Mouse (Mus musculus) cerebellum, postnatal 10 days (tissue): ENCODE data around the gene Mapk8ip2.
"Not testable (repeated sequence)": the region's sequence is repeated elsewhere in the genome, so short reads cannot be mapped to it uniquely, and the experiment has no call there.

Experiments used
- DNase-seq, 2 experiments: peaks; one replicate each; pipeline ENCODE4 v3.0.0; 2021; ENCODE audit warnings: mixed read lengths in 2 of 2

Gene Mapk8ip2

GRCm38 (mm10) chr15:89453865-89454478 is at the start of gene Mapk8ip2:
Mapk8ip2 (plus strand) TSS chr15:89453913.
- DNase-seq, result peak; percentile 86 to 92

- no peak for DNase-seq
These were observed 48.7 kb upstream of the Mapk8ip2 start for GRCm38 (mm10) chr15:89404831-89405623.

- DNase-seq, result no peak
These were observed 47.0 kb upstream of the Mapk8ip2 start for GRCm38 (mm10) chr15:89406691-89407090.

- no peak for DNase-seq
These were observed 43.6 kb upstream of the Mapk8ip2 start, which contains the start of gene Syce3 for GRCm38 (mm10) chr15:89410118-89410517. Syce3 (minus strand) TSS chr15:89410503.

GRCm38 (mm10) chr15:89415282-89415681 is 38.4 kb upstream of the Mapk8ip2 start:
- no peak for DNase-seq

- no peak for DNase-seq
These were observed 31.8 kb upstream of the Mapk8ip2 start for GRCm38 (mm10) chr15:89421938-89422337.

- DNase-seq, result no peak
These were observed 29.1 kb upstream of the Mapk8ip2 start for GRCm38 (mm10) chr15:89424621-89425020.

- no peak for DNase-seq
These were observed 28.0 kb upstream of the Mapk8ip2 start, which contains the start of gene Cpt1b for GRCm38 (mm10) chr15:89425711-89426121. Cpt1b (minus strand) TSS chr15:89425863.

- no peak for DNase-seq
These were observed 27.0 kb upstream of the Mapk8ip2 start for GRCm38 (mm10) chr15:89426716-89427115.

- DNase-seq, result peak in 1 of 2 experiments; percentile 37
These were observed 25.4 kb upstream of the Mapk8ip2 start for GRCm38 (mm10) chr15:89428136-89428790.

- DNase-seq, result no peak
These were observed 24.8 kb upstream of the Mapk8ip2 start for GRCm38 (mm10) chr15:89428821-89429351.

- DNase-seq, result peak; percentile 95 to 96
These were observed 24.1 kb upstream of the Mapk8ip2 start, which contains the start of the genes C730034F03Rik, Gm44502 and Chkb for GRCm38 (mm10) chr15:89429352-89430221. C730034F03Rik (plus strand) TSS chr15:89429589. Gm44502 (minus strand) TSS chr15:89429696. Chkb (minus strand) TSS chr15:89429908.

- DNase-seq, result peak; percentile 49 to 61
These were observed 23.4 kb upstream of the Mapk8ip2 start for GRCm38 (mm10) chr15:89430341-89430740.

GRCm38 (mm10) chr15:89430771-89431170 is 22.9 kb upstream of the Mapk8ip2 start:
- DNase-seq, result not testable (repeated sequence)

GRCm38 (mm10) chr15:89431271-89431670 is 22.4 kb upstream of the Mapk8ip2 start:
- no peak for DNase-seq

GRCm38 (mm10) chr15:89431806-89432205 is 21.9 kb upstream of the Mapk8ip2 start:
- DNase-seq, result no peak

- peak; percentile 68 to 69 for DNase-seq
These were observed 20.8 kb upstream of the Mapk8ip2 start for GRCm38 (mm10) chr15:89432946-89433345.

GRCm38 (mm10) chr15:89434136-89434535 is 19.6 kb upstream of the Mapk8ip2 start:
- DNase-seq, result no peak

- no peak for DNase-seq
These were observed 17.8 kb upstream of the Mapk8ip2 start for GRCm38 (mm10) chr15:89435878-89436277.

GRCm38 (mm10) chr15:89442486-89443070 is 11.1 kb upstream of the Mapk8ip2 start:
- DNase-seq, result peak in 1 of 2 experiments; percentile 56
